Comparison of ENCODE assay signal across 19 mouse cellular contexts in genomic region chr15:10619678-10620077, GRCm38 (mm10).
"Had no signal": no experiment of that assay in that cellular context is flagged by ENCODE, and none has a peak within 500 bp of the region (broad histone marks: within the 10 kb centered on the region; RNA-seq: fewer than 3 reads in every experiment).

No protein-coding gene starts in this region.

- H3K4me3 ChIP-seq: midbrain, embryonic 10.5 days; midbrain, embryonic 12.5 days; myocyte; neural tube, embryonic 13.5 days; neural tube, embryonic 15.5 days had no signal

- H3K27ac ChIP-seq: midbrain, embryonic 10.5 days; midbrain, embryonic 12.5 days; neural tube, embryonic 13.5 days; neural tube, embryonic 15.5 days had no signal

- H3K27me3 ChIP-seq: midbrain, embryonic 12.5 days; neural tube, embryonic 13.5 days; neural tube, embryonic 15.5 days had no signal

- ATAC-seq: midbrain, embryonic 16.5 days had no signal

- DNase-seq: lung, adult 18-20 months; lung, embryonic 14.5 days; lung, postnatal 10 days; lung, postnatal 4 days; midbrain, embryonic 14.5 days; retina, postnatal 1 day; right cerebral cortex, adult 18-20 months; right cerebral cortex, postnatal 25 days; right cerebral cortex, postnatal 4 days; spleen, adult 18-20 months; thymus, adult 18-20 months; thymus, postnatal 14 days; thymus, postnatal 36 days had no signal

- H3K9me3 ChIP-seq: neural tube, embryonic 13.5 days; neural tube, embryonic 15.5 days had no signal

- H3K4me2 ChIP-seq: lung, embryonic 14.5 days; midbrain, embryonic 12.5 days; neural tube, embryonic 13.5 days; neural tube, embryonic 15.5 days had no signal

- H3K36me3 ChIP-seq: neural tube, embryonic 15.5 days had no signal

- H3K9ac ChIP-seq: lung, embryonic 14.5 days; midbrain, embryonic 12.5 days; neural tube, embryonic 13.5 days; neural tube, embryonic 15.5 days had no signal
